Mouse (Mus musculus) cerebellum, adult 2 months (tissue): Measurements from ENCODE around the gene Gm45711.

Experiments used
- CTCF ChIP-seq: fragments of 200-500 bp; IDR thresholded peaks from 2 replicates; pipeline ENCODE4 v1.5.1; 2011; ENCODE audit warnings: low read depth, mild to moderate bottlenecking, control low read depth, low read length, moderate library complexity, borderline replicate concordance; ENCODE audit not compliant: insufficient read depth
- POLR2A ChIP-seq: fragments of 200-500 bp; IDR thresholded peaks from 2 replicates; pipeline ENCODE4 v1.6.1; 2011; ENCODE audit warnings: low read length, control low read depth, borderline replicate concordance; ENCODE audit not compliant: insufficient read depth

- TF ChIP-seq POLR2A = no peak
- no peak for TF ChIP-seq CTCF
Observed at GRCm38 (mm10) chr8:104337890-104338289, 28.0 kb upstream of the Gm45711 start.
